ENCODE assay signal across 21 mouse cellular contexts in the genomic region with DNA sequence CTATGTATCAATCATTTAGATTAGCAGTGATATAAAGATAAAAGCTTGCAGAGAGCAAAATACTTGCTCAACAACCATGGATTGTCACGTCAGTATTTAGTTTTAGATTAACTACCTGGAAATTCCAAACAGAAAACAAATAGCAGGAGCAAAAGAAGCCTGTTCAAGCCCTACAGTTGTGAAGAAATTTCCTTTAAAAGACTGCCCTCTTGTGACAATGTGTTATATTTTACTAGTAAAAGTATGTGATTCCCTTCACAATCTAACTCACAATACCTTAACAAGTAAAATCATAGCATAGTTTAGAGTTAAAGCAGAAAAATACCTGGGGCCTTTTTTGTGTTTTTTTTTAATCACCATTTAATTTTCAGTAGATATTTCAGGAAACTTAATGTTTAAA. TPM values are rescaled to one million over a fixed set of nuclear protein-coding genes. Genes with fewer than 3 reads are reported as not detected.
DNase-seq lines count a peak whose midpoint lies in the region; ATAC-seq and TF ChIP-seq lines count a peak whose summit lies in the region.
"Had no signal": no experiment of that assay in that cellular context is flagged by ENCODE, and none has a peak within 500 bp of the region (broad histone marks: within the 10 kb centered on the region; RNA-seq: fewer than 3 reads in every experiment).

No protein-coding gene starts in this region.

- H3K9me3 ChIP-seq in hindbrain, postnatal 0 days (ENCODE audit: low read length), result no peaks in the 10 kb centered on the region
- H3K9me3 ChIP-seq in hindbrain, embryonic 13.5 days, result no peaks in the 10 kb centered on the region; the same call in 1 of the 2 replicates
- no peaks in the 10 kb centered on the region for H3K9me3 ChIP-seq in midbrain, embryonic 14.5 days (ENCODE audit: control insufficient read depth, low read length)
- no peaks in the 10 kb centered on the region for H3K9me3 ChIP-seq in midbrain, embryonic 11.5 days (ENCODE audit: control insufficient read depth, low read length)
- H3K9me3 ChIP-seq: heart, embryonic 13.5 days; hindbrain, embryonic 10.5 days had no signal

- H3K36me3 ChIP-seq in hindbrain, postnatal 0 days (ENCODE audit: insufficient read depth, low read length), result no peaks in the 10 kb centered on the region
- no peaks in the 10 kb centered on the region for H3K36me3 ChIP-seq in hindbrain, embryonic 13.5 days
- H3K36me3 ChIP-seq in midbrain, embryonic 14.5 days (ENCODE audit: control insufficient read depth, insufficient read depth, low read length), result no peaks in the 10 kb centered on the region
- no peaks in the 10 kb centered on the region for H3K36me3 ChIP-seq in midbrain, embryonic 11.5 days (ENCODE audit: control insufficient read depth, insufficient read depth, low read length)
- H3K36me3 ChIP-seq: heart, embryonic 13.5 days; hindbrain, embryonic 10.5 days had no signal

- WGBS in hindbrain, postnatal 0 days, result 13% methylated on average over 1 of the region's 1 CpGs
- WGBS in hindbrain, embryonic 13.5 days, result 38% methylated on average over 1 of the region's 1 CpGs
- 45% methylated on average over 1 of the region's 1 CpGs for WGBS in midbrain, embryonic 14.5 days
- 25% methylated on average over 1 of the region's 1 CpGs for WGBS in midbrain, embryonic 11.5 days

- H3K4me3 ChIP-seq in hindbrain, postnatal 0 days (ENCODE audit: low read length), result no peak overlapping the region
- H3K4me3 ChIP-seq in hindbrain, embryonic 13.5 days, result no peak overlapping the region
- H3K4me3 ChIP-seq in midbrain, embryonic 14.5 days (replicated peaks; ENCODE audit: low read depth, low read length), result no peak overlapping the region
- no peak overlapping the region for H3K4me3 ChIP-seq in midbrain, embryonic 11.5 days (ENCODE audit: low read depth, low read length)
- H3K4me3 ChIP-seq: heart, embryonic 13.5 days; hindbrain, embryonic 10.5 days had no signal

- DNase-seq in hindbrain, postnatal 0 days (ENCODE audit: low spot score), result peak; percentile 74
- DNase-seq in midbrain, embryonic 14.5 days, result peak; percentile 81
- DNase-seq in midbrain, embryonic 11.5 days (ENCODE audit: low spot score, missing footprints), result no peak
- DNase-seq in heart, postnatal 14 days, result no peak
- no peak for DNase-seq in thymus, postnatal 10 days (ENCODE audit: low spot score in 2 of 2)
- DNase-seq: cerebellum, adult 11-12 months; kidney, adult 8-10 months; liver; thymus, postnatal 14 days had no signal

- TF ChIP-seq CTCF in hindbrain, postnatal 0 days (IDR thresholded peaks at IDR 0.05; ENCODE audit: low read depth), result peak; percentile 55

- ATAC-seq in hindbrain, postnatal 0 days, result no peak
- ATAC-seq in hindbrain, embryonic 13.5 days (ENCODE audit: low FRiP score), result no peak
- no peak for ATAC-seq in midbrain, embryonic 14.5 days (ENCODE audit: low FRiP score, low TSS enrichment)
- no peak for ATAC-seq in midbrain, embryonic 11.5 days (ENCODE audit: low FRiP score)
- ATAC-seq in common myeloid progenitor, adult 5-6 weeks (replicated peaks; ENCODE audit: low read depth, poor library complexity, severe bottlenecking), result 0 out of 2 replicates have a peak, but pooled peaks have one; percentile 29
- ATAC-seq: Patski had no signal

- no peaks in the 10 kb centered on the region for H3K4me1 ChIP-seq in hindbrain, postnatal 0 days (ENCODE audit: insufficient read depth, low read length)
- H3K4me1 ChIP-seq in hindbrain, embryonic 13.5 days (replicated peaks), result no peaks in the 10 kb centered on the region
- no peaks in the 10 kb centered on the region for H3K4me1 ChIP-seq in midbrain, embryonic 14.5 days (ENCODE audit: control insufficient read depth, insufficient read depth, low read length)
- no peaks in the 10 kb centered on the region for H3K4me1 ChIP-seq in midbrain, embryonic 11.5 days (ENCODE audit: control insufficient read depth, insufficient read depth, low read length)
- H3K4me1 ChIP-seq: heart, embryonic 13.5 days; hindbrain, embryonic 10.5 days had no signal

- no peak overlapping the region for H3K27ac ChIP-seq in hindbrain, postnatal 0 days
- H3K27ac ChIP-seq in hindbrain, embryonic 13.5 days, result no peak overlapping the region
- H3K27ac ChIP-seq in midbrain, embryonic 14.5 days (replicated peaks; ENCODE audit: low read depth, low read length), result no peak overlapping the region
- no peak overlapping the region for H3K27ac ChIP-seq in midbrain, embryonic 11.5 days (ENCODE audit: low read depth, low read length)
- H3K27ac ChIP-seq: heart, embryonic 13.5 days; hindbrain, embryonic 10.5 days had no signal

- no peak overlapping the region for H3K9ac ChIP-seq in hindbrain, postnatal 0 days (replicated peaks; ENCODE audit: low read length)
- no peak overlapping the region for H3K9ac ChIP-seq in hindbrain, embryonic 13.5 days
- H3K9ac ChIP-seq in midbrain, embryonic 14.5 days (replicated peaks; ENCODE audit: low read length), result no peak overlapping the region
- H3K9ac ChIP-seq in midbrain, embryonic 11.5 days (ENCODE audit: low read length), result no peak overlapping the region
- H3K9ac ChIP-seq: heart, embryonic 13.5 days had no signal

- H3K4me2 ChIP-seq in hindbrain, postnatal 0 days (ENCODE audit: low read depth, low read length), result no peak overlapping the region
- H3K4me2 ChIP-seq in hindbrain, embryonic 13.5 days, result no peak overlapping the region
- H3K4me2 ChIP-seq in midbrain, embryonic 14.5 days (ENCODE audit: low read length), result no peak overlapping the region
- no peak overlapping the region for H3K4me2 ChIP-seq in midbrain, embryonic 11.5 days
- H3K4me2 ChIP-seq: heart, embryonic 13.5 days had no signal

- intact Hi-C loops in heart, postnatal 14 days (cut with DNase I), result no loop called here

- H3K27me3 ChIP-seq in hindbrain, postnatal 0 days (ENCODE audit: insufficient read depth, low read length), result no peaks in the 10 kb centered on the region
- H3K27me3 ChIP-seq in hindbrain, embryonic 13.5 days, result no peaks in the 10 kb centered on the region
- H3K27me3 ChIP-seq in midbrain, embryonic 14.5 days (ENCODE audit: control insufficient read depth, insufficient read depth, low read length), result no peaks in the 10 kb centered on the region
- no peaks in the 10 kb centered on the region for H3K27me3 ChIP-seq in midbrain, embryonic 11.5 days (ENCODE audit: control insufficient read depth, insufficient read depth, low read length)
- H3K27me3 ChIP-seq: CH12.LX; heart, embryonic 13.5 days; Patski had no signal

RNA-seq across cellular contexts. Expression of gene Lipi, which starts 54.2 kb away (rescaled TPM):
- total RNA-seq in hindbrain, postnatal 0 days (2014; rRNA removed), result not detected in 2 replicates
- polyA plus RNA-seq in hindbrain, postnatal 0 days (2015; fragmentation: Nextera tagmentation; extraction: Ambion mirVana), result not detected in 2 replicates
- not detected in 2 replicates for polyA plus RNA-seq in hindbrain, embryonic 13.5 days (2015; fragmentation: Nextera tagmentation; extraction: Ambion mirVana)
- not detected in 2 replicates for polyA plus RNA-seq in midbrain, embryonic 14.5 days (2014; fragmentation: Nextera tagmentation; extraction: Ambion mirVana)
- polyA plus RNA-seq in midbrain, embryonic 11.5 days (2014; fragmentation: Nextera tagmentation; extraction: Ambion mirVana), result not detected in 2 replicates
- total RNA-seq in common myeloid progenitor, adult 5-6 weeks (2017), result not detected in 2 replicates
- not detected for total RNA-seq in heart, postnatal 14 days (2021)
- total RNA-seq: CH12.LX; gastrocnemius, postnatal 4 days; left cerebral cortex, adult 8-10 months; megakaryocyte, adult 5-6 weeks had no signal
- polyA plus RNA-seq: heart, embryonic 13.5 days; hindbrain, embryonic 10.5 days; large intestine, adult 2 months; lung, embryonic 16.5 days; neural tube, embryonic 14.5 days; Patski had no signal

Comparison
In these comparisons a context has a peak if more than half of its experiments do, and no peak if none do; other contexts are left out.
1. DNase-seq: peak in hindbrain, postnatal 0 days (single experiment) and midbrain, embryonic 14.5 days (single experiment); none in midbrain, embryonic 11.5 days (single experiment), heart, postnatal 14 days (0 of 2) and thymus, postnatal 10 days (0 of 2).